Mouse (Mus musculus) CD4-positive naive resting alpha-beta T cell, adult 76 days (primary cell): ENCODE results near the gene Sae1. TPM values are rescaled to one million over a fixed set of nuclear protein-coding genes. Genes with fewer than 3 reads are reported as not detected.

ENCODE experiments used
- total RNA-seq: library from RNA; stranded (reverse); gene quantifications from one replicate; pipeline ENCODE4 v1.2.4, GENCODE M21; 2023

Sae1 gene
- 59.0 TPM for total RNA-seq

DNA sequence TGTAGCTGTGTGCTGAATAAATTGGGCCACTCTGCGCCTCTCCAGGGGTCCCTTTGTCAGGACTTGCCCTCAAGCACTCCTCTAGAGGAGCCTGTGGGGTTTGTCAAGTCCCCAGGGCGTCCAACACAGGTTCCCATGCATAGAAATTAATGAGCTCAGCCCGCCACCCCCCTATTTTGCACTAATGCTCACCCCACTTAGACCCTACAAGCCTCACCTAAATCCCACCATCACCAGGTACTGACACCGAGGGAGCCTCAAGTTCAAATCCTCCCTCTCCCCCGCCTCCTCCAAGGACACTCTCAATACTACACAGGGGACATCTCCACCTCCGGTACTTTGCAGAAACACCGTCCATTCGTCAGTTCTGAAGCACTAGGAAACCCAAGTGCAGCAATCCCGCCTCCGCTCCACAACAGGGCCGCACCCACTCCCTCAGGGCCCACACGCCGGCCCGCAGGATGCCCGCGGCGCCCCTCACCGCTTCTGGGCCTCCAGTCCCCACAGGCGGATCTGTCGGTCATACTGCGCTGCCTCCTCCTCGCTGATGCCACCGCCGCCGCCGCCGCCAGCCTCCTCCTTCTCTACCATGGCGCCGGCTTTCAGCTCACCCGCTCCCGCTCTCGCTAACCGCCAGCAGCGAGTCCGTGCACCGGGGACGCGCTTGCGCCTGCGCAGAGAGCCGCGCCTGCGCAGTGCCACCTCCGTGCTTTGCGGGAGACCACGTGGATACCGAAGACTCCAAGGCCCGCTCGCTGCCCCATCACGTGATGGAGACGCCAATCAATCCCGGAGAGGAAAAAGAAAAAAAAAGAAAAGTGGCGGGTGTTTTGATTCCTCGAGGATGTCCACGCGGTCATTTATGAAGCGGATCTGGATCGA is at the start of gene Sae1:
Sae1 (minus strand) TSS at position 647 of the 882 bp plus-strand sequence.

DNA sequence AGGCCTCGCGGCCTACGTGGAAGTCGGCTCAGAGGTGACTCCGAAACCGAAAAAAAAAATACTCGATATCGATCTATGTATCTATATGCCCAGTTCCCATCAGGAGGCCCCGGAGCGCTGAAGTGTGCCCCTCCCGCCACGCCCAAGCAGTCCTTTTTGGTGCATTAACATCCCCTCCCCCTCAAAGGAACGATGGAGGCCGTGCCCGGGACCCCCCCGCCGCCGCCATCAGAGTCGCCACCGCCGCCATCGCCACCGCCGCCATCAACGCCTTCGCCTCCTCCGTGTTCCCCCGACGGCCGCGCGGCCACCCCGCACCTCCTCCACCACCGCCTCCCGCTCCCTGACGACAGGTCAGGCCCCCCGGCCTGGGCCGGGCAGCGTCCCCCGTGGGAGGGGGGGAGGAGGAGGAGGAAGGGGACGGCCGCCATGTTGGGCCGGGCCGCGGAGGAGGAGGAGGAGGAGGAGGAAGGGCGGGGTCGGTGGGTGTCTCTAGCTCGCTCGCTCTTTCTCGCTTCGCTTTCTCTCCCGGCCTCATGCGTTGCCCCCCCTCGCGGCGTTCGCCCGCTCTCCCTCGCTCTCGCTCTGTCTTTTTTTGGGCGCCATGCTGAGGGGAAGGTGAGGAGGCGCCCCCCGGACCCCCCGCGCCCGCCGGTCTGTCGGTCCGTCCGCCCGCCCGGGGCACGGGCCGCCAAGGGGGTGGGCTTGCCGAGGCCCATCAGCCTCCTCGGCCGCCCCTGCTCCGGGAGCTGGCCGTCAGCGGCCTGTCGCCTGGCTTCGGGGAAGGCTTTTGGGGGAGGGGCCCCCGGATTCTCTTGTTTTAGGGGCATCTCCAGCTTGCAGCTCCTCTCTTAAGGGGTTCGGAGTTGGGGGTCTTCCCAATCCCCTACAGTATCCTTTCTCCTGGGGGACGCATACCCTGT is 13.3 kb upstream of the Sae1 start, which contains the start of gene Zc3h4:
Zc3h4 (plus strand) TSS at position 222 of the 923 bp plus-strand sequence.

DNA sequence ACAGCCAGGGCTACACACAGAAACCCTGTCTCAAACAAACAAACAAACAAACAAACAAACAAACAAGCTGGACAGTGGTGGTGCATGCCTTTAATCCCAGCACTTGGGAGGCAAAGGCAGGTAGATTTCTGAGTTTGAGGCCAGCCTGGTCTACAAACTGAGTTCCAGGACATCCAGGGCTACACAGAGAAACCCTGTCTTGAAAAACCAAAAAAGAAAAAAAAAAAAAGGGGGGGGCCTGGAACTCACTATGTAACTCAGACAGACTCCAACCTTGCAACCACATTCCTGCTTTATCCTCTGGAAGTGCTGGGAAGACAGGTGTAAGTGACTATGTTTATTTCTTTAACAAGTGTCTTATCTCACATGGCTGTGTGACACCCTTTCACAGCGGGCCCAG is 79.5 kb downstream of the Sae1 start, which contains the start of gene Bbc3:
Bbc3 (plus strand) TSS at position 301 of the 400 bp plus-strand sequence.

DNA sequence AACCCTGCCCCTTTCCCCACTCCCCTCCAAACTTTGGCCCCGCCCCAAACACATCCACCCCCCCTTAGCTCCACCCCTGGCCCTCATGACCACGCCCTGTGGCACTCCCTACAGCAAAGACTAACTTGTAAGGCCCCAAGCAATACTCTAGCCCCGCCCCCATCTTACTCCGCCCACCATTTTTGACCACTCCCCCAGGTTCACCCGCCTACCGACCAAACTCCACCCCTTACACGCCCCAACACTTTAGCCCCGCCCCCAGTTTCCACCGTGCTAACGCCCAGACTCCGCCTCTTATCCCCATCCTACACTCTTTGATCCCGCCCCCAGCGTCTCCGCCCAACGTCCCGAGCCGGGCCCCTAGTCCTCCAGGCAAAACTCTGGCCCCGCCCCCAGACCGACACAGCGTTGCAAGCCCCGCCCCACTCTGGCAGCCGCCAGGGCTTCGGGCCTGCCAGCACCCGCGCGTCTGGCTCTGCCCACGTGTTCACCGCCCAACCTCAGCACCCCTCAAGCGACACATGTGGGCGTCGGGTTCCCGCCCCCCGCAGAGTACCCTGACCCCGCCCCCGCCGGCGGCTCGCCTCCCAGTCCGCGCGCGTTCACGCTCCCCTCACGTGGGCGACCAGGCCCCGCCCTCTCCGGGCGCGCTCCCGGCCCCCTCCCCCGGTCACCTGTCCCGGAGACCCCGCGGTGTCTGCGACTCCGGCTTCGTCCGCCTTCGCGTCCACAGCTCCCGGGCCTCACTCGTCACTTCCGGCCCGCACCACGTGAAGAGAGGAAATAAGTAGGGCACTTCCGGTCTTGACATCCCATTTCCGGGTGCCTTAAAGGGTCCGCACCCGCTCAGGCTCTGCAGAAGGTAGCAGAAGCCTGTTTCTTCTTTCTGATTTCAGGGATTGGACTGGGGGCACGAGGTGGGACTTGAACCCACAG is 101.3 kb downstream of the Sae1 start, which contains the start of gene Ccdc9:
Ccdc9 (minus strand) TSS at position 770 of the 936 bp plus-strand sequence.

DNA sequence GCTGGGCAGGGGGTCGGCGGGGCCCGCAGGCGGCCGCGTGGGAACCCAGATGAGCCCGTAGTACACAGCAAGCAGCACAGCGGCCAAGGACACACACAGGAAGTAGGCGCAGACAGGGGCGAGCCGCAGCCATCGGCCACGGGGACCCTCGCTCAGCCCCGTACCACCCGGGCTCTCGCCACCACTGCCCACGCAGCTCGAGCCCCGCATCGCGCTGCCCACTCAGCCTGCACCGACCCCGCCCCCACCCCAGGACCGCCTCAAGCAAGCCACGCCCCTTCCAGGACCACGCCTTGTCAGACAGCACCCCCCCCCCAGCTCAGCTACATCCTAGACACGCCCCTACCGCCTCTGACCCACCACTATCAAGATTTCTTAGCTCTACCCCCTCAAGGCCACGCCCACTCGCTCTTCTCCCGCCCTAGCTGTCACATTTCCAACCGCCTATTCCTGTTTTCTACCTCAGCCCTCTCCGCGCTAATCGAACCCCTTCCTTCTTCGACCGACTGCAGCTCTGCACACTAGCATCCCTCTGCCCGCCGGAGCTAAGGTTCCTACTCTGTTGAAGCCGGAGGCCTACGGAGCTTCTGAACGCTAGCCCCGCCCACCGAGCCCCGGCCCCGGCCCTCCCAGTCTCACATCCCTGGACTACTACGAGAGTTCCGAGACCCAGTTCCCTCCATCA is 114.4 kb downstream of the Sae1 start, which contains the start of gene Inafm1:
Inafm1 (minus strand) TSS at position 537 of the 685 bp plus-strand sequence.

Other genes starting within 250 kb of the Sae1 start
- 45.9 TPM for gene Meis3, start 212.7 kb downstream of the Sae1 start, total RNA-seq
- gene Dhx34, start 165.8 kb downstream of the Sae1 start, total RNA-seq = 20.5 TPM
- gene C5ar2, start 143.7 kb downstream of the Sae1 start, total RNA-seq = 0.21 TPM
- 1.1 TPM for gene C5ar1, start 128.3 kb downstream of the Sae1 start, total RNA-seq
- 40.5 TPM for gene Inafm1, start 114.2 kb downstream of the Sae1 start, total RNA-seq
- 373 TPM for gene Ccdc9, start 101.0 kb downstream of the Sae1 start, total RNA-seq
- 93.4 TPM for gene Bbc3, start 79.4 kb downstream of the Sae1 start, total RNA-seq
- gene Zc3h4, start 13.1 kb upstream of the Sae1 start, total RNA-seq = 87.5 TPM
- 35.0 TPM for gene Tmem160, start 65.0 kb upstream of the Sae1 start, total RNA-seq
- gene Npas1, start 89.9 kb upstream of the Sae1 start, total RNA-seq = not detected
- 21.1 TPM for gene Arhgap35, start 227.2 kb upstream of the Sae1 start, total RNA-seq